Mouse (Mus musculus): ENCODE measurements around the gene Alg5. TPM values are rescaled to one million over a fixed set of nuclear protein-coding genes. Genes with fewer than 3 reads are reported as not detected.

Alg5 gene
- polyA plus RNA-seq, 1 experiment from 2014 or later, result 47.9 TPM

DNA sequence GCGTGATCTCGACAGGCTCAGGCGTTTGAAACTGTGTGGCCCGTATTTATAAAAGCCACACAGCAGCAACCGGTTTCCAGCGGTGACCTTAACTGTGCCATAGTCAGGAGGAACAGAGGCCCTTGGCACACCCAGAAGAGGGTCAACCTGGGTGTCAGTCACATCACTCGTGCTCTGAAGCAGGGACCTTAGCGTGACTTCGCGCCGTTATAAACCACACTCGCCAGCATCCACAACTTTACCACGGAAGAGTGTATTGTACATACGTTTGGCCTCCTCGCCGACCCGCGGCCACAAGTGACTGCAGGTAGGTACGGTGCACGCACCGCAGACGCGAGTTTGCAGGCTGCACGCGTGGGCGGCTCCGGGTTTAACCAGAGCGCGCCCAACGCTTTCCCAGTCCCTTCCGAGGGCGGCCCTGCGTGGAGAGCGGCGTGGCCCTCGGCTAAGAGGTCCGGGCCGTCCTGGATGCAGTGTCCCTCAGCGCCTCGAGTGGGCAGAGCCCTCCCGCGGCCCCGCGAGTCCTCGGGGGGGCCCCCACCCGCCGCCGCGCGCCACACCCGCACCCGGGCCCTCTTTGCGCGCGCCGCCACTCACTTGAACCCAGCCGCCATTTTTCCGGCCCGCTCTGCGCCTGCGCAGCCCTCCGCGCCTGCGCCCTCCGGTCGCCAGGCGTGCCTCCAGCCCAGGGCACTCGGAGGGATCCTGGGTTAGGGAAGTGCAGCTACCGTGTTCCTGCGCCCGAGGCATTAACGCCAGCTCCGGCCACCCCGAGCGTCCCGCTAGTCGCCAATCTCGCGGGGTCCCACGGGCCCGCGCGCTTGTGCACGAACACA, 710 bp upstream of the Alg5 start:
- peak overlapping the region; percentile 80 for H3K4me3 ChIP-seq (ENCODE audit: low read length)
- peak; percentile 96 for ATAC-seq
- peak overlapping the region; percentile 61 for H3K4me2 ChIP-seq (ENCODE audit: low read length)
- H3K36me3 ChIP-seq (ENCODE audit: control insufficient read depth, insufficient read depth, low read length), result peaks cover 20% of the 10 kb centered on the region
- peak overlapping the region; percentile 99 for H3K27ac ChIP-seq (ENCODE audit: low read depth, low read length)
- peaks cover 8% of the 10 kb centered on the region for H3K4me1 ChIP-seq (ENCODE audit: control insufficient read depth, insufficient read depth, low read depth, low read length)
- H3K27me3 ChIP-seq (replicated peaks; ENCODE audit: control insufficient read depth, insufficient read depth, low read length), result no peaks in the 10 kb centered on the region
- H3K9me3 ChIP-seq (ENCODE audit: control insufficient read depth, low read length), result no peaks in the 10 kb centered on the region
- H3K9ac ChIP-seq (ENCODE audit: low read depth, low read length), result peak overlapping the region; percentile 96
- WGBS, result under 1% methylated on average over 71 of the region's 84 CpGs

DNA sequence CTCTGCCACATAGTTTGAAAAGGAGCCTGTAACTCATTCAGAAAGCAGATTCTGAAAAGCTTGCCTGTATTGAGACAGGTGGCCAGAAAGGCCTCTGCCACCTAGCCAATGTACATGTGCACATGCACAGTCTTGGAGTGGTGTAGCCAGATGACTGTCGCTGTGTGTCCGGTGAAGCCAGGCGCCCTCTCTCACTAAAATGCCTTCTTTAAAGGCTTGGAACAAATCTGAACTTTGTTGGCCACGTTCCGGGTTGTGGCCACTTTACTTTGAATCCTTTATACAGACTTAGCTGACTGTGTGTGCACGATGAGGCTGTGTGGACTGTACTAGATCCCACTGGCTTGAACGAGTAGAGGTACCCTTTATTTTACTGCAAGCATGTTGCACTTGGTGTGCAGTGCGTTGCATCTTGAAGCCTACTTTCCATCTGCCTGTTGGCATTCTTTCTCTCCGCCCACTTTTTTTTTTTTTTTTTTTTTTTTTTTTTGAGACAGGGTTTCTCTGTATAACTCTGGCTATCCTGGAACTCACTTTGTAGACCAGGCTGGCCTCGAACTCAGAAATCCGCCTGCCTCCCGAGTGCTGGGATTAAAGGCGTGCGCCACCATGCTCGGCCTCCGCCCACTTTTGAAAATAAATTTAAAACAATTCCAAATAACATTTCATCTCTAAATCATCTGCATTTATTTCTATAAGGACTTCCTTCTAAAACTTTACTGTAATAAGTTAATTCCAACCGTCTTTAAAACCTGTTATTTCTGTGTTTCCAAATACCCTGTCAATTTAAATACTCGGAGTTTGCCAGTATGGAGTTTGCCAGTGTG, 975 bp downstream of the Alg5 start:
- peak overlapping the region; percentile 61 for H3K4me2 ChIP-seq (ENCODE audit: low read length)
- peak overlapping the region; percentile 80 for H3K4me3 ChIP-seq (ENCODE audit: low read length)
- WGBS, result 58% methylated on average over 18 of the region's 18 CpGs

GRCm38 (mm10) chr3:54737317-54737716, 2.0 kb downstream of the Alg5 start:
- no peak overlapping the region for H3K27ac ChIP-seq (ENCODE audit: low read depth, low read length)
- ATAC-seq, result no peak
- H3K4me3 ChIP-seq (ENCODE audit: low read length), result no peak overlapping the region
- WGBS, result 97% methylated on average over 8 of the region's 8 CpGs
- no peaks in the 10 kb centered on the region for H3K9me3 ChIP-seq (ENCODE audit: control insufficient read depth, low read length)
- H3K27me3 ChIP-seq (replicated peaks; ENCODE audit: control insufficient read depth, insufficient read depth, low read length), result no peaks in the 10 kb centered on the region
- H3K9ac ChIP-seq (ENCODE audit: low read depth, low read length), result no peak overlapping the region
- H3K36me3 ChIP-seq (ENCODE audit: control insufficient read depth, insufficient read depth, low read length), result peaks cover 17% of the 10 kb centered on the region
- H3K4me1 ChIP-seq (ENCODE audit: control insufficient read depth, insufficient read depth, low read depth, low read length), result peaks cover 8% of the 10 kb centered on the region
- no peak overlapping the region for H3K4me2 ChIP-seq (ENCODE audit: low read length)

More for the DNA sequence above, 975 bp downstream of the Alg5 start:
- no peak for ATAC-seq
- H3K27ac ChIP-seq (ENCODE audit: low read depth, low read length), result peak overlapping the region; percentile 99
- H3K27me3 ChIP-seq (replicated peaks; ENCODE audit: control insufficient read depth, insufficient read depth, low read length), result no peaks in the 10 kb centered on the region
- no peaks in the 10 kb centered on the region for H3K9me3 ChIP-seq (ENCODE audit: control insufficient read depth, low read length)
- peaks cover 8% of the 10 kb centered on the region for H3K4me1 ChIP-seq (ENCODE audit: control insufficient read depth, insufficient read depth, low read depth, low read length)
- peak overlapping the region; percentile 96 for H3K9ac ChIP-seq (ENCODE audit: low read depth, low read length)
- peaks cover 11% of the 10 kb centered on the region for H3K36me3 ChIP-seq (ENCODE audit: control insufficient read depth, insufficient read depth, low read length)

DNA sequence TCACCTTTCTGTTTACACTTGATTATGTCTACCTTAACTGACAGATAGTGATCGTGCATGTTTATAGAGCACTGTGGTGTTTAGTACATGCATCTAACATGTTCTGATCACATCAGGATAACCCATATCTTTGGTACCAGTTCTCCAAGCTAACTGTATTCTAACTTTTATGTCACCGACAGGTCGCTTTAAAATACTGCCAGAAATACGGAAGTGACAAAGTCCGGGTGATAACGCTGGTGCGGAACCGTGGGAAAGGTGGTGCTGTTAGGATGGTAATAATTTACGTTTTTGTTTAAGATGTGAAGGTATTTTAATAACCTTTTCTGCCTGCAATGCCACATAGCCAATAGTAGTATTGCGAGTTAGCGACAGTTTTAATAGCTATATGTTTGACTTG, 6.6 kb downstream of the Alg5 start:
- 96% methylated on average over 11 of the region's 11 CpGs for WGBS
- no peak overlapping the region for H3K27ac ChIP-seq (ENCODE audit: low read depth, low read length)
- no peak overlapping the region for H3K9ac ChIP-seq (ENCODE audit: low read depth, low read length)
- no peak overlapping the region for H3K4me3 ChIP-seq (ENCODE audit: low read length)
- H3K9me3 ChIP-seq (ENCODE audit: control insufficient read depth, low read length), result no peaks in the 10 kb centered on the region
- peaks cover 57% of the 10 kb centered on the region for H3K36me3 ChIP-seq (ENCODE audit: control insufficient read depth, insufficient read depth, low read length)
- ATAC-seq, result no peak
- no peaks in the 10 kb centered on the region for H3K27me3 ChIP-seq (replicated peaks; ENCODE audit: control insufficient read depth, insufficient read depth, low read length)
- no peaks in the 10 kb centered on the region for H3K4me1 ChIP-seq (ENCODE audit: control insufficient read depth, insufficient read depth, low read depth, low read length)
- H3K4me2 ChIP-seq (ENCODE audit: low read length), result no peak overlapping the region

DNA sequence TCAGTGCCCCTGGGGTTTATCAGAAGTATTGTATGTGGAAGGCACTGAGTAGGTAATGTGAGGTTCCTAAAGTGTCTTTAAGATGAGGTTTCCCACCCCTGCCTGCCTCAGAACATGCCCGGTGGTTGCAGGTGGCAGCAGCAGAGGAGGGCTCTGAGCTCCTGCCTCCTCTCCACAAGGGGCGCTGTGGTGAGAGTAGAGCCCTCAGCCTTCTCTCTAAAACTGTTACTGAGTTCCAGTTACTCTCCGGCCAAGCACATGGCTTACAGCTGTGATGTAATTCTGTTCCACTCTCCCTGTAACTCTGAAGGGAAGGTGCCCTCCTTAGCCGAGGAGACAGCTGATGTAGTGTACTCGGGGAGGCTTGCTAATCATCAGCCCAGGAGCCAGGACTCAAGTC, 10.5 kb downstream of the Alg5 start:
- no peak overlapping the region for H3K4me3 ChIP-seq (ENCODE audit: low read length)
- 62% methylated on average over 5 of the region's 5 CpGs for WGBS
- ATAC-seq, result no peak

DNA sequence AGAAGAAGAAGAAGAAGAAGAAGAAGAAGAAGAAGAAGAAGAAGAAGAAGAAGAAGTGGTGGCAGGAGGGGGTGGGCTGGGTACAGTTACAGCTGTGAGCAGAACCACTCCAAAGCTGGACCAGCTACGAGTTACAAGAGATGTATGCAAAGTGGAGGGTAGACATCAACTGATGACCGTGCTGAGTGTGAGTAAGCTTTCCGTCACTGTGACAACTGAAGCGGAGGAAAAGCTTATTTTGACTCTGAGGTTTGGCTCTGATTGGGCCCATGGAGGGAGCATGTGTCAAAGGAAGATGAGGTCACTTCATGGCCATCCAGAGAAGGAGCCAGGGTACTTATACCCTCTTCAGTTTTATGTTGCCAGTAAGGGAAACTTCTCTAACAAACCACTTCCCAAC, 18.1 kb downstream of the Alg5 start:
- H3K4me3 ChIP-seq (ENCODE audit: low read length), result no peak overlapping the region
- no peaks in the 10 kb centered on the region for H3K27me3 ChIP-seq (replicated peaks; ENCODE audit: control insufficient read depth, insufficient read depth, low read length)
- no peak for ATAC-seq
- no peak overlapping the region for H3K9ac ChIP-seq (ENCODE audit: low read depth, low read length)
- H3K4me2 ChIP-seq (ENCODE audit: low read length), result no peak overlapping the region
- WGBS, result 81% methylated on average over 4 of the region's 4 CpGs
- H3K36me3 ChIP-seq (ENCODE audit: control insufficient read depth, insufficient read depth, low read length), result peaks cover 12% of the 10 kb centered on the region; the same call in 1 of the 2 replicates
- H3K27ac ChIP-seq (ENCODE audit: low read depth, low read length), result no peak overlapping the region
- peaks cover 5% of the 10 kb centered on the region; the same call in 1 of the 2 replicates for H3K4me1 ChIP-seq (ENCODE audit: control insufficient read depth, insufficient read depth, low read depth, low read length)
- H3K9me3 ChIP-seq (ENCODE audit: control insufficient read depth, low read length), result no peaks in the 10 kb centered on the region

More for the DNA sequence above, 10.5 kb downstream of the Alg5 start:
- Histone ChIP-seq H3K9ac (ENCODE audit: low read depth, low read length) (no peak overlapping the region), H3K4me1 (ENCODE audit: control insufficient read depth, insufficient read depth, low read depth, low read length) (no peaks in the 10 kb centered on the region), H3K27me3 (replicated peaks; ENCODE audit: control insufficient read depth, insufficient read depth, low read length) (no peaks in the 10 kb centered on the region), H3K4me2 (ENCODE audit: low read length) (no peak overlapping the region), H3K9me3 (ENCODE audit: control insufficient read depth, low read length) (no peaks in the 10 kb centered on the region), H3K36me3 (ENCODE audit: control insufficient read depth, insufficient read depth, low read length) (peaks cover 75% of the 10 kb centered on the region), H3K27ac (ENCODE audit: low read depth, low read length) (no peak overlapping the region)

DNA sequence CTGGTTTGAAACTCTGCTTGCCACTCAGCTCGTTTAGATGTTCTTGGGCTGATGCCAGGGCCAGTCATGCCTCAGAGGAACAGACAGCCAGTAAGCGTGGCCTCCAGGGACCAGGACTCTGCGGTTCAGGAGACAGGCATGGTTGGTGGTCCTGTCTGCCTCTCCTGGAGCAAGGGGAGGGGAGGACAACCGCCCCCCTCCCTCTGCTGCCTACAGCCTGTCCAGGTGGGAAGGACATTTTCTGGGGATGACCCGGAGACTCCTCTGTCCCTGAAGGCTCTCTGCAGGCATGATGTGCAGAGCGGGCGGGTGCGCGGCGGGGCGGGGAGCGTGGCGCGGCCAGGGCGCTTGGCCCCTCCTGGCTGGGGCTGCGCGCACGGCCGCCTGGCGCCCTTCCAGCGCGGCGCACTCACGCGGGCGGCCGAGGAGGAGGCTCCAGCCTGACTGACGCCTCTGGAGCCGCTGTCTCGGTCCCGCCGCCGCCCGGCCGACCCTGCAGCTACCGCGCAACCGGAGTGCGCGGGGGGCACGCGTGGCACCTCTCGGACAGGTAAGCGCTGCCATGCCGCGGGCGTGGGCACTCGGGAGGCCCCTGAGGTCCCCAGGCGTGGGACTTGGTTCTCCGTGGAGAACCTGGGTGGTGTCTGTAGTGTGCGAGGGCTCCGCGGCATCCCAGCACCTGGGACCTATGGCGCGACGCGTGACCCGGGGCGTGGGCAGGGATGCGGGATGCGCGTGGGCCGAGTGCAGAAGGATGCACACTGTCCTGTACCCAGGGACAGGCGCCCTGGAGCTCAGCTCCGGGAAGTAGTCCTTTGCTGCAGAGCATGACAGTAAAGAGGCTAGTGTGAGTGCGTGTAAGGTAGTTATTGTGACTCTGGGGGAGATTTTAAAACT, 20.1 kb downstream of the Alg5 start, which contains the start of gene Smad9:
Gene Smad9 (plus strand): TSS at position 438 of the 897 bp plus-strand sequence.
- under 1% methylated on average over 43 of the region's 66 CpGs for WGBS
- Histone ChIP-seq H3K4me3 (ENCODE audit: low read length) (peak within 1 kb of the TSS; percentile 52), H3K4me2 (ENCODE audit: low read length) (peak within 1 kb of the TSS; percentile 71), H3K27me3 (replicated peaks; ENCODE audit: control insufficient read depth, insufficient read depth, low read length) (no peaks in the 10 kb centered on the region), H3K4me1 (ENCODE audit: control insufficient read depth, insufficient read depth, low read depth, low read length) (peaks cover 5% of the 10 kb centered on the region; the same call in 1 of the 2 replicates), H3K36me3 (ENCODE audit: control insufficient read depth, insufficient read depth, low read length) (0 out of 2 replicates have a peak, but pooled peaks cover 2% of the 10 kb centered on the region), H3K27ac (ENCODE audit: low read depth, low read length) (no peak within 1 kb of the TSS), H3K9me3 (ENCODE audit: control insufficient read depth, low read length) (no peaks in the 10 kb centered on the region), H3K9ac (ENCODE audit: low read depth, low read length) (peak within 1 kb of the TSS; percentile 86)
- ATAC-seq, result peak; percentile 88

DNA sequence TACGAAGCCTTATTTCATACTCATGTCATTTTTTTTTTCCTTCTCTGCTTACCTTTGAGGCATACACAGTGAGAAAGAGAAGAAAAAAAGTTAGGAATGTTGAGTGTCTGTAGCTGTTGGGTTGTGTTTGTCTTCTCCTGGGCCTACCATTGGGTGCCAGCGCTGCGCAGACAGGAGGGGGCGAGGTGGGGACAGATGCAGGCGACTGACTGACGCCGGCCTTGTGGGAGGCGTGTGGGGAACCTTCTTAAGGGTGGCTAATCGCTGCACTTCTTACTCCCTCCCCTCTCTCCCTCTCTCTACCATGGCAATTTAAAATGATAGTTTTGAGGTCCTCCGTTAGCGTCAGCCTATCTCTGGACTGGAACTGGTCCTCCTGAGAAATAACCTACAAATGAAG, 20.7 kb downstream of the Alg5 start:
- Histone ChIP-seq H3K4me2 (ENCODE audit: low read length) (peak overlapping the region; percentile 71), H3K27ac (ENCODE audit: low read depth, low read length) (no peak overlapping the region), H3K4me1 (ENCODE audit: control insufficient read depth, insufficient read depth, low read depth, low read length) (peaks cover 7% of the 10 kb centered on the region), H3K9me3 (ENCODE audit: control insufficient read depth, low read length) (no peaks in the 10 kb centered on the region), H3K9ac (ENCODE audit: low read depth, low read length) (peak overlapping the region; percentile 86), H3K4me3 (ENCODE audit: low read length) (peak overlapping the region; percentile 52), H3K36me3 (ENCODE audit: control insufficient read depth, insufficient read depth, low read length) (no peaks in the 10 kb centered on the region), H3K27me3 (replicated peaks; ENCODE audit: control insufficient read depth, insufficient read depth, low read length) (no peaks in the 10 kb centered on the region)
- ATAC-seq, result peak; percentile 60; the same call in 1 of the 2 replicates
- 3% methylated on average over 11 of the region's 11 CpGs for WGBS

All from hindbrain, embryonic 16.5 days (tissue).